Mouse (Mus musculus) right cerebral cortex, postnatal 25 days (tissue): ENCODE results near the gene Vps26a.
A peak's percentile ranks its signal among the peaks of the same experiment; 100 is the strongest.

Experiments
- DNase-seq: peaks from one replicate; pipeline ENCODE4 v3.0.0; 2022

The Vps26a gene

GRCm38 (mm10) chr10:62486618-62487415, at the start of gene Vps26a:
Gene Vps26a (minus strand): TSS chr10:62486805.
- DNase-seq = peak; percentile 98

GRCm38 (mm10) chr10:62534509-62534908, 47.9 kb upstream of the Vps26a start:
- DNase-seq = no peak

- DNase-seq = no peak
These were observed 46.2 kb upstream of the Vps26a start for GRCm38 (mm10) chr10:62532832-62533231.

- DNase-seq = no peak
These were observed 43.6 kb upstream of the Vps26a start for GRCm38 (mm10) chr10:62530183-62530582.

GRCm38 (mm10) chr10:62527351-62527750, 40.7 kb upstream of the Vps26a start, which contains the start of gene Srgn:
Gene Srgn (minus strand): TSS chr10:62527451.
- no peak for DNase-seq

GRCm38 (mm10) chr10:62522346-62522950, 35.8 kb upstream of the Vps26a start:
- no peak for DNase-seq

- DNase-seq = no peak
These were observed 35.2 kb upstream of the Vps26a start for GRCm38 (mm10) chr10:62521763-62522162.

- no peak for DNase-seq
These were observed 34.3 kb upstream of the Vps26a start for GRCm38 (mm10) chr10:62520911-62521310.

- no peak for DNase-seq
These were observed 30.9 kb upstream of the Vps26a start for GRCm38 (mm10) chr10:62517511-62517910.

- DNase-seq = no peak
These were observed 26.2 kb upstream of the Vps26a start for GRCm38 (mm10) chr10:62512855-62513254.

GRCm38 (mm10) chr10:62511528-62511927, 24.9 kb upstream of the Vps26a start:
- DNase-seq = no peak

GRCm38 (mm10) chr10:62509032-62509656, 22.5 kb upstream of the Vps26a start:
- DNase-seq = no peak

GRCm38 (mm10) chr10:62508459-62508858, 21.9 kb upstream of the Vps26a start:
- DNase-seq = no peak

GRCm38 (mm10) chr10:62507591-62508308, 21.1 kb upstream of the Vps26a start:
- DNase-seq = no peak

GRCm38 (mm10) chr10:62507071-62507470, 20.5 kb upstream of the Vps26a start:
- DNase-seq = no peak

GRCm38 (mm10) chr10:62506019-62506556, 19.5 kb upstream of the Vps26a start:
- no peak for DNase-seq

- no peak for DNase-seq
These were observed 18.8 kb upstream of the Vps26a start for GRCm38 (mm10) chr10:62505224-62505983.

- DNase-seq = no peak
These were observed 17.4 kb upstream of the Vps26a start for GRCm38 (mm10) chr10:62503836-62504628.

GRCm38 (mm10) chr10:62503353-62503752, 16.7 kb upstream of the Vps26a start:
- DNase-seq = no peak

- DNase-seq = no peak
These were observed 15.3 kb upstream of the Vps26a start for GRCm38 (mm10) chr10:62501951-62502350.

GRCm38 (mm10) chr10:62500916-62501615, 14.5 kb upstream of the Vps26a start:
- DNase-seq = no peak
